Mouse (Mus musculus): ENCODE measurements around the gene Gpr82. TPM values are rescaled to one million over a fixed set of nuclear protein-coding genes. Genes with fewer than 3 reads are reported as not detected.

Gpr82 gene
- polyA plus RNA-seq (2015; fragmentation: Nextera tagmentation; extraction: Ambion mirVana): 0.07 and 0.32 TPM in 2 replicates

- no peak for TF ChIP-seq CTCF (IDR thresholded peaks at IDR 0.05)
- TF ChIP-seq EP300 (IDR thresholded peaks at IDR 0.05): no peak
- no peak within 1 kb of the TSS for H3K4me3 ChIP-seq (ENCODE audit: low read depth, low read length)
- no peaks in the 10 kb centered on the region for H3K4me1 ChIP-seq (ENCODE audit: insufficient read depth, low read depth, low read length)
- no peak within 1 kb of the TSS for H3K4me2 ChIP-seq (replicated peaks; ENCODE audit: low read depth, low read length)
- no peak within 1 kb of the TSS for H3K9ac ChIP-seq (replicated peaks; ENCODE audit: low read depth)
- no peaks in the 10 kb centered on the region for H3K27me3 ChIP-seq (replicated peaks; ENCODE audit: insufficient read depth, low read length)
- no peak within 1 kb of the TSS for H3K27ac ChIP-seq (ENCODE audit: low read length)
- no peaks in the 10 kb centered on the region for H3K36me3 ChIP-seq (ENCODE audit: insufficient read depth, low read length)
- DNase-seq (ENCODE audit: low spot score) (no peak), ATAC-seq (no peak)
- H3K9me3 ChIP-seq (ENCODE audit: low read length): no peaks in the 10 kb centered on the region
- 90% methylated on average over 5 of the region's 5 CpGs for WGBS
Measured at GRCm38 (mm10) chrX:13661063-13661462, at the start of gene Gpr82. TSS of gene Gpr82 (plus strand) at chrX:13661363.

- DNase-seq (ENCODE audit: low spot score) (no peak), ATAC-seq (no peak)
- no peak overlapping the region for H3K27ac ChIP-seq (ENCODE audit: low read length)
- no peaks in the 10 kb centered on the region for H3K9me3 ChIP-seq (ENCODE audit: low read length)
- TF ChIP-seq EP300 (IDR thresholded peaks at IDR 0.05): no peak
- no peak for TF ChIP-seq CTCF (IDR thresholded peaks at IDR 0.05)
- H3K36me3 ChIP-seq (ENCODE audit: insufficient read depth, low read length): no peaks in the 10 kb centered on the region
- WGBS: 42% methylated on average over 2 of the region's 2 CpGs
- no peak overlapping the region for H3K4me3 ChIP-seq (ENCODE audit: low read depth, low read length)
- H3K27me3 ChIP-seq (replicated peaks; ENCODE audit: insufficient read depth, low read length): no peaks in the 10 kb centered on the region
- H3K4me1 ChIP-seq (ENCODE audit: insufficient read depth, low read depth, low read length): no peaks in the 10 kb centered on the region
- H3K9ac ChIP-seq (replicated peaks; ENCODE audit: low read depth): no peak overlapping the region
- no peak overlapping the region for H3K4me2 ChIP-seq (replicated peaks; ENCODE audit: low read depth, low read length)
Measured at GRCm38 (mm10) chrX:13612115-13612514, 49.0 kb upstream of the Gpr82 start.

GRCm38 (mm10) chrX:13616726-13617125 lies 44.4 kb upstream of the Gpr82 start:
- no peaks in the 10 kb centered on the region for H3K4me1 ChIP-seq (ENCODE audit: insufficient read depth, low read depth, low read length)
- H3K36me3 ChIP-seq (ENCODE audit: insufficient read depth, low read length): no peaks in the 10 kb centered on the region
- H3K9me3 ChIP-seq (ENCODE audit: low read length): no peaks in the 10 kb centered on the region
- ATAC-seq (no peak), DNase-seq (ENCODE audit: low spot score) (no peak)
- no peaks in the 10 kb centered on the region for H3K27me3 ChIP-seq (replicated peaks; ENCODE audit: insufficient read depth, low read length)
- 54% methylated on average over 1 of the region's 1 CpGs for WGBS
- H3K27ac ChIP-seq (ENCODE audit: low read length): no peak overlapping the region
- H3K4me2 ChIP-seq (replicated peaks; ENCODE audit: low read depth, low read length): no peak overlapping the region
- H3K4me3 ChIP-seq (ENCODE audit: low read depth, low read length): no peak overlapping the region
- no peak overlapping the region for H3K9ac ChIP-seq (replicated peaks; ENCODE audit: low read depth)
- TF ChIP-seq EP300 (IDR thresholded peaks at IDR 0.05): no peak
- no peak for TF ChIP-seq CTCF (IDR thresholded peaks at IDR 0.05)

GRCm38 (mm10) chrX:13617294-13617693 lies 43.9 kb upstream of the Gpr82 start:
- Histone ChIP-seq H3K9ac (replicated peaks; ENCODE audit: low read depth) (no peak overlapping the region), H3K27ac (ENCODE audit: low read length) (no peak overlapping the region), H3K4me2 (replicated peaks; ENCODE audit: low read depth, low read length) (no peak overlapping the region), H3K4me1 (ENCODE audit: insufficient read depth, low read depth, low read length) (no peaks in the 10 kb centered on the region), H3K9me3 (ENCODE audit: low read length) (no peaks in the 10 kb centered on the region), H3K4me3 (ENCODE audit: low read depth, low read length) (no peak overlapping the region), H3K27me3 (replicated peaks; ENCODE audit: insufficient read depth, low read length) (no peaks in the 10 kb centered on the region), H3K36me3 (ENCODE audit: insufficient read depth, low read length) (no peaks in the 10 kb centered on the region)
- DNase-seq (ENCODE audit: low spot score): no peak
- TF ChIP-seq CTCF (IDR thresholded peaks at IDR 0.05): no peak
- no peak for TF ChIP-seq EP300 (IDR thresholded peaks at IDR 0.05)
- ATAC-seq: no peak
- 93% methylated on average over 1 of the region's 1 CpGs for WGBS

- no peaks in the 10 kb centered on the region for H3K27me3 ChIP-seq (replicated peaks; ENCODE audit: insufficient read depth, low read length)
- H3K9me3 ChIP-seq (ENCODE audit: low read length): no peaks in the 10 kb centered on the region
- no peak overlapping the region for H3K9ac ChIP-seq (replicated peaks; ENCODE audit: low read depth)
- no peaks in the 10 kb centered on the region for H3K4me1 ChIP-seq (ENCODE audit: insufficient read depth, low read depth, low read length)
- H3K36me3 ChIP-seq (ENCODE audit: insufficient read depth, low read length): no peaks in the 10 kb centered on the region
- 45% methylated on average over 4 of the region's 4 CpGs for WGBS
- ATAC-seq (no peak), DNase-seq (ENCODE audit: low spot score) (peak; percentile 24)
- H3K4me3 ChIP-seq (ENCODE audit: low read depth, low read length): no peak overlapping the region
- no peak overlapping the region for H3K27ac ChIP-seq (ENCODE audit: low read length)
- no peak overlapping the region for H3K4me2 ChIP-seq (replicated peaks; ENCODE audit: low read depth, low read length)
- TF ChIP-seq EP300 (IDR thresholded peaks at IDR 0.05) (peak; percentile 41; the same call in 1 of the 2 replicates), CTCF (IDR thresholded peaks at IDR 0.05) (no peak)
Measured at GRCm38 (mm10) chrX:13618476-13618875, 42.7 kb upstream of the Gpr82 start.

- DNase-seq (ENCODE audit: low spot score) (peak; percentile 27), ATAC-seq (peak; percentile 32; the same call in 1 of the 2 replicates)
- Histone ChIP-seq H3K27ac (ENCODE audit: low read length) (peak overlapping the region; percentile 43; the same call in 1 of the 2 replicates), H3K9ac (replicated peaks; ENCODE audit: low read depth) (no peak overlapping the region), H3K9me3 (ENCODE audit: low read length) (no peaks in the 10 kb centered on the region), H3K36me3 (ENCODE audit: insufficient read depth, low read length) (no peaks in the 10 kb centered on the region), H3K4me3 (ENCODE audit: low read depth, low read length) (no peak overlapping the region), H3K4me1 (ENCODE audit: insufficient read depth, low read depth, low read length) (no peaks in the 10 kb centered on the region), H3K4me2 (replicated peaks; ENCODE audit: low read depth, low read length) (no peak overlapping the region), H3K27me3 (replicated peaks; ENCODE audit: insufficient read depth, low read length) (no peaks in the 10 kb centered on the region)
- WGBS: 44% methylated on average over 4 of the region's 4 CpGs
- no peak for TF ChIP-seq EP300 (IDR thresholded peaks at IDR 0.05)
- TF ChIP-seq CTCF (IDR thresholded peaks at IDR 0.05): no peak
Measured at GRCm38 (mm10) chrX:13621473-13621872, 39.7 kb upstream of the Gpr82 start.

GRCm38 (mm10) chrX:13622654-13623053 lies 38.5 kb upstream of the Gpr82 start:
- H3K4me2 ChIP-seq (replicated peaks; ENCODE audit: low read depth, low read length): no peak overlapping the region
- 76% methylated on average over 5 of the region's 5 CpGs for WGBS
- no peaks in the 10 kb centered on the region for H3K4me1 ChIP-seq (ENCODE audit: insufficient read depth, low read depth, low read length)
- H3K9ac ChIP-seq (replicated peaks; ENCODE audit: low read depth): no peak overlapping the region
- no peak overlapping the region for H3K4me3 ChIP-seq (ENCODE audit: low read depth, low read length)
- no peaks in the 10 kb centered on the region for H3K27me3 ChIP-seq (replicated peaks; ENCODE audit: insufficient read depth, low read length)
- H3K36me3 ChIP-seq (ENCODE audit: insufficient read depth, low read length): no peaks in the 10 kb centered on the region
- TF ChIP-seq CTCF (IDR thresholded peaks at IDR 0.05) (no peak), EP300 (IDR thresholded peaks at IDR 0.05) (no peak)
- DNase-seq (ENCODE audit: low spot score) (no peak), ATAC-seq (no peak)
- no peaks in the 10 kb centered on the region for H3K9me3 ChIP-seq (ENCODE audit: low read length)
- no peak overlapping the region for H3K27ac ChIP-seq (ENCODE audit: low read length)

Measured in lung, postnatal 0 days (tissue).